Mouse (Mus musculus) ES-E14 (cell line): ENCODE results near the gene Osbpl10.

Experiments used
- CHD2 ChIP-seq: IDR thresholded peaks from 2 replicates; pipeline ENCODE4 v1.6.1; 2014; ENCODE audit warnings: mild to moderate bottlenecking, low read depth, low read length, inconsistent platforms
- MAFK ChIP-seq: IDR thresholded peaks from 2 replicates; pipeline ENCODE4 v1.6.1; 2014; ENCODE audit warnings: mild to moderate bottlenecking, low read depth, low read length, inconsistent platforms; ENCODE audit not compliant: insufficient read depth

DNA sequence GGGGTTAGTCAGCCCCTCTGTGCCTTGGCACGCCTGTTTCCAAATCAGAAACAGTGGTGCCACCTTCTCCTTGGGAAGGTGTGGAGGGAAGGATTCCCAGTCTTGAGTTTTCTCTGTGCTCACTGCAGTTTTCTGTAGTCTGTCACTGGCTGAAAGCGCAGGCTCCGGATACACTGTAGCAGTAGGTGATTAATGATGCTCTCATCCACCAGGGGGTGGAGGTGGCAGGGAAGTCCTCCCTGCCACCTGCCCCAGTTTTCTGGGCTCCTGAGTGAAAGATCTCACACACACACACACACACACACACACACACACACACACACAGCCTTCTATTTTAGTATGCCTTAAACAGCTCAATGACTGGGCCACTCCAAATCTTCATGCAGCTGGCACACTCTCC, 73.6 kb downstream of the Osbpl10 start:
- TF ChIP-seq MAFK (no peak), CHD2 (no peak)
